Mouse (Mus musculus) hindbrain, embryonic 15.5 days (tissue): Measurements from ENCODE around the gene Gm20458. TPM values are rescaled to one million over a fixed set of nuclear protein-coding genes. Genes with fewer than 3 reads are reported as not detected.

ENCODE experiments used
- ATAC-seq: fragments of 200-750 bp; cut with Nextera tagmentation; 2 replicates; pipeline ENCODE4 v1.8.0; 2017; ENCODE audit warnings: low read depth, moderate number of reproducible peaks, moderate TSS enrichment; ENCODE audit not compliant: low FRiP score
- H3K27ac ChIP-seq: fragments of 300-500 bp; sonication (generic); replicated peaks from 2 replicates; pipeline ENCODE4 v1.5.1; 2015; ENCODE audit warnings: mild to moderate bottlenecking, inconsistent platforms
- H3K27me3 ChIP-seq: fragments of 300-500 bp; sonication (generic); 2 replicates; pipeline ENCODE4 v1.6.1; 2015; ENCODE audit warnings: control low read depth, inconsistent platforms
- H3K36me3 ChIP-seq: fragments of 300-500 bp; sonication (generic); 2 replicates; pipeline ENCODE4 v1.6.1; 2015; ENCODE audit warnings: control low read depth, inconsistent platforms
- H3K4me1 ChIP-seq: fragments of 300-500 bp; sonication (generic); replicated peaks from 2 replicates; pipeline ENCODE4 v1.6.1; 2015; ENCODE audit warnings: control low read depth, inconsistent platforms
- H3K4me2 ChIP-seq: fragments of 300-500 bp; sonication (generic); 2 replicates; pipeline ENCODE4 v1.6.1; 2015; ENCODE audit warnings: moderate library complexity, mild to moderate bottlenecking, inconsistent platforms
- H3K4me3 ChIP-seq: fragments of 300-500 bp; sonication (generic); 2 replicates; pipeline ENCODE4 v1.5.1; 2015; ENCODE audit warnings: mild to moderate bottlenecking, inconsistent platforms
- H3K9ac ChIP-seq: fragments of 300-500 bp; sonication (generic); 2 replicates; pipeline ENCODE4 v1.6.1; 2015; ENCODE audit warnings: inconsistent platforms
- H3K9me3 ChIP-seq: fragments of 300-500 bp; sonication (generic); 2 replicates; pipeline ENCODE4 v1.6.1; 2016; ENCODE audit warnings: control low read depth, inconsistent platforms
- WGBS: fragments of 180-500 bp; shearing (Covaris S2); methylation state at CpG from one replicate; pipeline ENCODE4 v1.1.7; 2015; 5-methylcytosine and 5-hydroxymethylcytosine counted together
- polyA plus RNA-seq: library from polyadenylated mRNA; unstranded; fragments of >200 nt; fragmentation: Nextera tagmentation; extraction: Ambion mirVana; gene quantifications from 2 replicates; pipeline ENCODE4 v1.2.1, GENCODE M21; 2015

Gene Gm20458
- polyA plus RNA-seq, 1 experiment from 2014 or later: 6.6 TPM

DNA sequence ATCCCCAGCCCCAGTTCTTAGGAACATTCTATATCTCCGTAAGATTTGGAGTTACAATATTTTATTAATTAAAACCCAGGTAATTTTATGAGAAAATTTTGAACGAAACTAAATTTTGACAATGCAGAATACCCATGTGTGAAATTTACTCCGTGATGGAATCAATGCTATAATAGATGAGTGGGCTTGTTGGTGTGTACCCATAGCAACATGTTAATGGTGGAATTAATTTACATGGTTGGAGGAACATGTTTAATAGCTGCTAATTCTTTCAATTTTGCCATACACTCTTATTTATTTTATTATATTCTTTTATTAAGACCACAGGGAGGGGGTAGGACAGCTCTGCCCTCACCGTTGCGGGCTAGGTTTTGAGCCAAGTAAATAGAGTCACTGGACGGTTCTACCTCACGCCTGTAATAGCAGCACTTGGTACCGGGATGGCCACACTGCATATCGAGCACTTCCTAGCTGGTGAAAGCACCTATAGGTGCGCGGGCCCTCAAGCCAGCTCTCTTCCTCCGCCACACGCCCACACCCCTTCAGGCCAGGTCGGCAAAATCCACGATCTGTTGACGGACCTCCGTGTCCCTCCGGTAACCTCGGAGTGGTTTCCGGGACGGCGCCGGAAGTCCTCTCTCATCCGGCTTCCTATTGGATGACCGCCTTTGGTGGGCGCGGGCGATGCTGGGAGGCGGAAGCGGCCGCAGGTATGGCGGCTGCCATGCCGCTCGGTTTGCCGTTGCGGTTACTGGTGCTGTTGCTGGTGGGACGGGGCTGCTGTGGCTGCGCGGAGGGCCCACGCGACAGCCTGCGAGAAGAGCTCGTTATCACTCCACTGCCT is 36.3 kb downstream of the Gm20458 start, which contains the start of gene Pigt:
Gene Pigt (plus strand): TSS at position 674 of the 844 bp plus-strand sequence.
- peak within 1 kb of the TSS; percentile 68 for H3K9ac ChIP-seq
- H3K9me3 ChIP-seq: no peaks in the 10 kb centered on the region
- H3K27ac ChIP-seq: peak within 1 kb of the TSS; percentile 82
- H3K4me1 ChIP-seq: peaks cover 23% of the 10 kb centered on the region
- H3K27me3 ChIP-seq: no peaks in the 10 kb centered on the region
- peak within 1 kb of the TSS; percentile 89 for H3K4me2 ChIP-seq
- ATAC-seq: peak; percentile 94
- H3K4me3 ChIP-seq: peak within 1 kb of the TSS; percentile 58
- WGBS: 4% methylated on average over 43 of the region's 43 CpGs
- H3K36me3 ChIP-seq: peaks cover 21% of the 10 kb centered on the region

GRCm38 (mm10) chr2:164497691-164498268 is 37.0 kb downstream of the Gm20458 start:
- peaks cover 23% of the 10 kb centered on the region for H3K4me1 ChIP-seq
- no peaks in the 10 kb centered on the region for H3K27me3 ChIP-seq
- 7% methylated on average over 21 of the region's 21 CpGs for WGBS
- peak overlapping the region; percentile 89 for H3K4me2 ChIP-seq
- H3K4me3 ChIP-seq: peak overlapping the region; percentile 58
- H3K9me3 ChIP-seq: no peaks in the 10 kb centered on the region
- ATAC-seq: peak; percentile 67
- H3K9ac ChIP-seq: peak overlapping the region; percentile 68
- H3K36me3 ChIP-seq: peaks cover 28% of the 10 kb centered on the region
- peak overlapping the region; percentile 82; the same call in 1 of the 2 replicates for H3K27ac ChIP-seq

DNA sequence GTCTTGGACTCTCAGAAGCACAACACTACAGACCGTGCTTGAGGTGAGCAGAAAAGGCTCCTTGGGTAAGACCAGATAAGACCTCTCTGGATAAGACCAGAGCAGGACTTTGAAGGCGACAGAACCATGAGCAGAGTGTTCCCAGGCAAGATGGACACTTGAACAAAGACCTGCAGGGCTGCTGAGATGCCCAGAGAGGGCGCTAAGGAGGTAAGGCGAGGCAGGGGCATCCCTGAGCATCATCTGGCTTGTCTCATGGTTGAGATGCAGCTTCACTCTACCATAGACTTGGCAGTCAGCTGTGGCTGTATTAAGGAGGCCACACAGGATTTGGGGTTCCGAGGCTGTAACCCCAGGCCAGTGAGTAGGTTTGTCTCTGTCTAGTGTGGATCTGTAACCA is 38.5 kb downstream of the Gm20458 start:
- ATAC-seq: no peak
- H3K9ac ChIP-seq: no peak overlapping the region

GRCm38 (mm10) chr2:164500511-164500910 is 39.7 kb downstream of the Gm20458 start:
- Histone ChIP-seq H3K9me3 (peaks cover 7% of the 10 kb centered on the region; the same call in 1 of the 2 replicates), H3K36me3 (peaks cover 55% of the 10 kb centered on the region), H3K9ac (no peak overlapping the region), H3K4me3 (no peak overlapping the region), H3K4me1 (peaks cover 23% of the 10 kb centered on the region), H3K4me2 (no peak overlapping the region), H3K27me3 (no peaks in the 10 kb centered on the region), H3K27ac (no peak overlapping the region)
- 77% methylated on average over 7 of the region's 7 CpGs for WGBS
- 0 out of 2 replicates have a peak, but pooled peaks have one; percentile 9 for ATAC-seq

More for the DNA sequence above, 38.5 kb downstream of the Gm20458 start:
- 71% methylated on average over 5 of the region's 5 CpGs for WGBS
- H3K36me3 ChIP-seq: peaks cover 43% of the 10 kb centered on the region
- H3K4me2 ChIP-seq: no peak overlapping the region
- no peak overlapping the region for H3K4me3 ChIP-seq
- H3K4me1 ChIP-seq: peaks cover 23% of the 10 kb centered on the region
- H3K27ac ChIP-seq: no peak overlapping the region
- no peaks in the 10 kb centered on the region for H3K27me3 ChIP-seq
- H3K9me3 ChIP-seq: peaks cover 6% of the 10 kb centered on the region; the same call in 1 of the 2 replicates

DNA sequence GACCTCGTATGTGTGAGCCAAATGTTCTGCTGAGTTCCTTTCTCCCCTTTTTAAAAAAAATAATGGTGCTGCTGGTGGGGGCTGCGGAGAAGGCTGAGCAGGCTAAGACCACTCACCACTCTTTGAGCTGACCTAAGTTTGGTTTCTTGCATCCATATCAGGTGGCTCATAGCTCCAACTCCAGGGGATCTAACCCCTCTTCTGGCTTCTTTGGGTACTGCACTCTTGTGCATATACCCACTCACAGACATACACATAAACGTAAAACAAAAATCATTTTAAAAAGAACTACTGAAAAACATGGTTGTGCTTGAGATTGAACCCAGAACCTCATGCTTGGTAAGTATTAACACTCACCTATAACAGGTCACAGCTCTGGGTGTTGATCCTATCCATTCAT is 44.2 kb downstream of the Gm20458 start:
- Histone ChIP-seq H3K4me2 (no peak overlapping the region), H3K36me3 (peaks cover 57% of the 10 kb centered on the region), H3K9me3 (peaks cover 7% of the 10 kb centered on the region; the same call in 1 of the 2 replicates), H3K9ac (no peak overlapping the region), H3K4me1 (no peaks in the 10 kb centered on the region), H3K27me3 (no peaks in the 10 kb centered on the region), H3K4me3 (no peak overlapping the region), H3K27ac (no peak overlapping the region)
- 96% methylated on average over 3 of the region's 3 CpGs for WGBS
- ATAC-seq: no peak

DNA sequence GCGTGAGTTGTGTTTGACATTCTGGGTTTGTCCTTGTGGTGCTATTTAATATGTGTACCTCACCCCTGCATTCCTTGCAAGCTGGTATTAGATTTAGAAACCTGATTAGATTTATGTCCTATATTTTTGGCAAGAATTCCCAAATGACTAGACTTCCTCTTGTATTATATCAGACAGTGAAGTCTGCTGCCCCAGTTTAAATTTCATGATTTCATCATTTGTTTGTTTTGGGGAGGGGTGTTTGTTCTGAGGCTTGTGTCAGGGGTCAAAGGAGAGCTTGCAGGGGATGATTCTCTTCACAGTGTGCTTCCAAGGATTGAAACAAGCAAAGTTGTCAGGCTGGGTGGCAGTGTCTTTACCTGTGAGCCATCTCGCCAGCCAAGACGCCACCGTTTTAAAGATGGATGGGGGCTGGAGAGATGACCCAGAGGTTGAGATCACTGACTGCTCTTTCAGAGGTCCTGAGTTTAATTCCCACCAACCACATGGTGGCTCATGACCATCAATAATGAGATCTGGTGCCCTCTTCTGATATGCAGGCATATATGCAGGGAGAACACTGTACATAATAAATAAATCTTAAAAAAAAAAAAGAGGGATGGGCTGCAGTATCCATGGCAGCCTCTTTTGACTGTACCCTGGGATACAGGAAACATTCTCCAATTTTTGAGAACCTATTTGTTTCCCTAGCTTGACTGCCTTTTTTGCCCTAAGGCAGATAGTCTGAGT is 45.0 kb downstream of the Gm20458 start:
- Histone ChIP-seq H3K4me2 (no peak overlapping the region), H3K36me3 (peaks cover 49% of the 10 kb centered on the region), H3K9ac (no peak overlapping the region), H3K27ac (no peak overlapping the region), H3K27me3 (no peaks in the 10 kb centered on the region), H3K4me1 (no peaks in the 10 kb centered on the region), H3K4me3 (no peak overlapping the region), H3K9me3 (peaks cover 7% of the 10 kb centered on the region; the same call in 1 of the 2 replicates)
- ATAC-seq: no peak
- WGBS: 93% methylated on average over 4 of the region's 4 CpGs

- Histone ChIP-seq H3K36me3 (peaks cover 31% of the 10 kb centered on the region), H3K4me2 (no peak overlapping the region), H3K27ac (no peak overlapping the region), H3K4me3 (no peak overlapping the region), H3K9ac (no peak overlapping the region), H3K9me3 (peaks cover 7% of the 10 kb centered on the region; the same call in 1 of the 2 replicates), H3K27me3 (no peaks in the 10 kb centered on the region), H3K4me1 (no peaks in the 10 kb centered on the region)
- 86% methylated on average over 19 of the region's 19 CpGs for WGBS
- no peak for ATAC-seq
These were observed 47.0 kb downstream of the Gm20458 start for GRCm38 (mm10) chr2:164507811-164508210.

DNA sequence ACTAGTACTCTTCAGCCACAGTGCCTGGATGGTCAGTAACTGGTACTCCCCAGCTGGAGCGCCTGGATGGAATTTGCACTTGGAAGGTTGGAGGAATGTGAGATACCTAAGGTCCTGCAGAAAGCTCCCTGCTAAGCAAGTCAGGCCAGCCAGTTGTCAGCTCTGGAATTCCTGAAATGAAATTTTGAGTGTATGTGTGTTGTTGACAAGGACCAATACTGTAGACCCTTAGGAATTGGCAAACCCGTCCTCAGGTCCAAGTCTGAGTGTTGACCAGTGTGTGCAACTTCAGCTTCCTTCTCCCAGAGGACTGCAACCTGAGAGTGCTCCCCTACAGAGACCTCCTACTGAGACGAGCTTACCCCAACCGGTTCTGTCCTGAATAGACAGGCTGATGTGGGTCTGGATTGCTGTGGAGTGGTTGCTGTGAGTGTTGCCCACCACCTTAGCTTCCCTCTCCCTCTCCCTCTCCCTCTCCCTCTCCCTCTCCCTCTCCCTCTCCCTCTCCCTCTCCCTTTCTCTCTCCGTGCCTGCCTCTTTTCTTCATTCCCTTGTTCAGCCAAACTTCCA is 49.9 kb downstream of the Gm20458 start:
- 49% methylated on average over 5 of the region's 5 CpGs for WGBS
- Histone ChIP-seq H3K4me2 (no peak overlapping the region), H3K9ac (no peak overlapping the region), H3K36me3 (peaks cover 2% of the 10 kb centered on the region; the same call in 1 of the 2 replicates), H3K9me3 (no peaks in the 10 kb centered on the region), H3K27ac (no peak overlapping the region), H3K27me3 (no peaks in the 10 kb centered on the region), H3K4me1 (no peaks in the 10 kb centered on the region), H3K4me3 (no peak overlapping the region)
- ATAC-seq: no peak

- Histone ChIP-seq H3K27ac (no peak overlapping the region), H3K4me1 (no peaks in the 10 kb centered on the region), H3K4me3 (no peak overlapping the region), H3K36me3 (no peaks in the 10 kb centered on the region), H3K9me3 (no peaks in the 10 kb centered on the region), H3K9ac (no peak overlapping the region), H3K4me2 (no peak overlapping the region), H3K27me3 (no peaks in the 10 kb centered on the region)
- WGBS: 77% methylated on average over 11 of the region's 14 CpGs
- no peak for ATAC-seq
These were observed 51.5 kb downstream of the Gm20458 start for GRCm38 (mm10) chr2:164512121-164512909.

GRCm38 (mm10) chr2:164513389-164513788 is 52.6 kb downstream of the Gm20458 start:
- Histone ChIP-seq H3K4me1 (no peaks in the 10 kb centered on the region), H3K27me3 (no peaks in the 10 kb centered on the region), H3K9ac (no peak overlapping the region), H3K4me3 (no peak overlapping the region), H3K9me3 (no peaks in the 10 kb centered on the region), H3K36me3 (no peaks in the 10 kb centered on the region), H3K27ac (no peak overlapping the region), H3K4me2 (no peak overlapping the region)
- no peak for ATAC-seq
- WGBS: 72% methylated on average over 8 of the region's 8 CpGs

DNA sequence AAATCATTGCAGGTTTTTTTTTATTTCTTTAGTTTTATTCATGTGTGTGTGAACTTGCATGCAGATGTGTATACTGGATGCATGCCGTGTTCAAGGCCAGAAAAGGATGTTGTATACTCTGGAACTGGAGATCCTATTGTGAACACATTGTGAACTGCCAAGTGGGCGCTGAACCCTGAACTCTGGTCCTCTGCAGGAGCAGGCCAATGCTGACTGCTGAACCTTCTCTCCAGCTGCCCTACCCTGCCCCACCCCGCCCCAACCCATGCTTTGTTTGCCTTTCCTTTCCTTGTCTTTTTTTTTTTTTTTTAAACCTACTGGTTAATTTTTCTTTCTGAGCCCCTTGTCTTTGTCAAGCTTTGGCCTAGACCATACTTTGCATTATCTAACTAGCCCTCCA is 54.1 kb downstream of the Gm20458 start:
- H3K27me3 ChIP-seq: no peaks in the 10 kb centered on the region
- no peak overlapping the region for H3K9ac ChIP-seq
- no peak overlapping the region for H3K27ac ChIP-seq
- H3K4me1 ChIP-seq: no peaks in the 10 kb centered on the region
- H3K4me3 ChIP-seq: no peak overlapping the region
- H3K36me3 ChIP-seq: no peaks in the 10 kb centered on the region
- no peaks in the 10 kb centered on the region for H3K9me3 ChIP-seq
- no peak for ATAC-seq
- H3K4me2 ChIP-seq: no peak overlapping the region
- 81% methylated on average over 3 of the region's 3 CpGs for WGBS
